ENCODE assay signal across 8 mouse cellular contexts in the genomic region with DNA sequence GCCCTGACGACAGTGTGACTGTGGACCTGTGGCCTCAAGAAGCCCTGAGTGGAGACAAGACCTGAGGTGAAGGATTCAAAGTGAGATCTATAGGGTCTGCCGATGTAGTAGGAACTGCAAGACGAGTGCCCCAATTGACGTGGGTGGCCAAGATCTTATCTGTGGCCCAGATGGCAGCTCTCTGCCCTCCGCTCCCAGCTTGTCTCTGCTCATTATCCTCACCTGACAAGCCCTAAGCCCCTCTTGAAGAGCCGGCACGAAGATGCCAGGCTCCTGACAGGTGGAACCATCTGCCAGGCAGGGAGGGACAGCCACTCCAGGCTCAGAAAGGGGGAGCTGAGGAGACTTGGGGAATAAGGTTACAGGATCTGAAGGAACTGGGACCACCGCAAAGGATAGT. TPM values are rescaled to one million over a fixed set of nuclear protein-coding genes. Genes with fewer than 3 reads are reported as not detected.
DNase-seq lines count a peak whose midpoint lies in the region; ATAC-seq and TF ChIP-seq lines count a peak whose summit lies in the region.

No protein-coding gene starts in this region.

- H3K4me1 ChIP-seq in heart, embryonic 12.5 days (replicated peaks) = peaks cover 48% of the 10 kb centered on the region
- peaks cover 4 to 23% of the 10 kb centered on the region in 2 experiments for H3K4me1 ChIP-seq in ES-E14 (ENCODE audit: control insufficient read depth in 2 of 2, insufficient read depth in 2 of 2, low read length in 2 of 2, poor library complexity in 1 of 2)
- H3K4me1 ChIP-seq in forebrain, embryonic 13.5 days = peaks cover 52% of the 10 kb centered on the region
- peaks cover 19% of the 10 kb centered on the region for H3K4me1 ChIP-seq in liver, postnatal 0 days (ENCODE audit: insufficient read depth)

- TF ChIP-seq EP300 in liver, postnatal 0 days (IDR thresholded peaks at IDR 0.05; ENCODE audit: low read depth) = no peak

- ATAC-seq in heart, embryonic 12.5 days (ENCODE audit: insufficient number of reproducible peaks, low FRiP score) = no peak
- no peak for ATAC-seq in forebrain, embryonic 13.5 days
- ATAC-seq in liver, postnatal 0 days = no peak

- no peak for TF ChIP-seq CTCF in liver, postnatal 0 days (IDR thresholded peaks at IDR 0.05; ENCODE audit: low read depth)

- no peak overlapping the region for H3K9ac ChIP-seq in heart, embryonic 12.5 days
- H3K9ac ChIP-seq in ES-E14 (ENCODE audit: insufficient read depth, low read depth, low read length, poor library complexity, severe bottlenecking) = peak overlapping the region; percentile 71; the same call in 1 of the 2 replicates
- H3K9ac ChIP-seq in forebrain, embryonic 13.5 days = no peak overlapping the region
- no peak overlapping the region for H3K9ac ChIP-seq in liver, postnatal 0 days (replicated peaks)

- in situ Hi-C loops in ES-E14 (cut with MboI; ENCODE audit: low sequenced_read_pairs in 2 of 2, unreplicated experiment in 2 of 2) = no loop called here

- H3K4me3 ChIP-seq in heart, embryonic 12.5 days = peak overlapping the region; percentile 54; the same call in 1 of the 2 replicates
- H3K4me3 ChIP-seq in ES-E14 (ENCODE audit: insufficient read depth in 1 of 2, low read depth in 1 of 2, low read length in 2 of 2, poor library complexity in 1 of 2, severe bottlenecking in 1 of 2) = peak overlapping the region; percentile 72 to 83
- no peak overlapping the region for H3K4me3 ChIP-seq in forebrain, embryonic 13.5 days
- H3K4me3 ChIP-seq in liver, postnatal 0 days (ENCODE audit: low read depth, low read length) = 0 out of 2 replicates have a peak overlapping the region, but pooled peaks have one; percentile 49

- H3K27ac ChIP-seq in heart, embryonic 12.5 days (ENCODE audit: poor library complexity, severe bottlenecking) = no peak overlapping the region
- H3K27ac ChIP-seq in ES-E14 (ENCODE audit: insufficient read depth, low read depth, low read length, poor library complexity, severe bottlenecking) = no peak overlapping the region
- no peak overlapping the region for H3K27ac ChIP-seq in forebrain, embryonic 13.5 days
- no peak overlapping the region for H3K27ac ChIP-seq in liver, postnatal 0 days (ENCODE audit: low read depth)

- H3K27me3 ChIP-seq in heart, embryonic 12.5 days (replicated peaks) = peaks cover 97% of the 10 kb centered on the region
- H3K27me3 ChIP-seq in forebrain, embryonic 13.5 days = peaks cover 55% of the 10 kb centered on the region
- H3K27me3 ChIP-seq in liver, postnatal 0 days (ENCODE audit: insufficient read depth, low read length) = peaks cover 67% of the 10 kb centered on the region

- intact Hi-C loops in gastrocnemius, postnatal 36 days (cut with DNase I) = loop anchor here (1.0 kb wide), 1 partner anchor 90 kb away; no protein-coding TSS in a partner anchor

- H3K36me3 ChIP-seq in heart, embryonic 12.5 days = no peaks in the 10 kb centered on the region
- peaks cover 2% of the 10 kb centered on the region; the same call in 1 of the 2 replicates for H3K36me3 ChIP-seq in ES-E14 (ENCODE audit: control insufficient read depth, insufficient read depth, low read length, poor library complexity, severe bottlenecking)
- peaks cover 60% of the 10 kb centered on the region for H3K36me3 ChIP-seq in forebrain, embryonic 13.5 days (ENCODE audit: poor library complexity, severe bottlenecking)
- no peaks in the 10 kb centered on the region for H3K36me3 ChIP-seq in liver, postnatal 0 days (replicated peaks; ENCODE audit: insufficient read depth, low read length)

- DNase-seq in heart, adult 8-10 months (ENCODE audit: low spot score) = no peak
- DNase-seq in ES-E14 (ENCODE audit: low read depth, low spot score) = no peak
- no peak for DNase-seq in liver, postnatal 0 days
- DNase-seq in spleen, adult 12 weeks (ENCODE audit: low spot score) = no peak
- DNase-seq in urinary bladder, postnatal 14 days (ENCODE audit: low spot score) = no peak
- DNase-seq in gastrocnemius, postnatal 36 days = no peak

- H3K4me2 ChIP-seq in heart, embryonic 12.5 days = peak overlapping the region; percentile 94
- H3K4me2 ChIP-seq in forebrain, embryonic 13.5 days = peak overlapping the region; percentile 74
- H3K4me2 ChIP-seq in liver, postnatal 0 days (ENCODE audit: low read depth, low read length) = peak overlapping the region; percentile 84

- no peaks in the 10 kb centered on the region for H3K9me3 ChIP-seq in heart, embryonic 12.5 days (replicated peaks)
- H3K9me3 ChIP-seq in ES-E14 (ENCODE audit: control insufficient read depth, insufficient read depth, low read depth, low read length) = no peaks in the 10 kb centered on the region
- no peaks in the 10 kb centered on the region for H3K9me3 ChIP-seq in forebrain, embryonic 13.5 days (replicated peaks)
- no peaks in the 10 kb centered on the region for H3K9me3 ChIP-seq in liver, postnatal 0 days (ENCODE audit: low read length)

- 9% methylated on average over 8 of the region's 8 CpGs for WGBS in heart, embryonic 12.5 days
- WGBS in forebrain, embryonic 13.5 days = 34% methylated on average over 8 of the region's 8 CpGs
- 15% methylated on average over 8 of the region's 8 CpGs for WGBS in liver, postnatal 0 days (ENCODE audit: insufficient replicate concordance)

TF ChIP-seq in ES-E14, 5 proteins besides CTCF, POLR2A, EP300 and RAD21:
- TF ChIP-seq MAFK (IDR thresholded peaks at IDR 0.05; ENCODE audit: insufficient read depth, low read depth, low read length) = no peak
- TF ChIP-seq ZC3H11A (IDR thresholded peaks at IDR 0.05; ENCODE audit: borderline replicate concordance, low read depth, low read length) = no peak
- TF ChIP-seq ZNF384 (IDR thresholded peaks at IDR 0.05; ENCODE audit: low read depth, low read length) = no peak
- no peak for TF ChIP-seq HCFC1 (IDR thresholded peaks at IDR 0.05; ENCODE audit: borderline replicate concordance, insufficient read depth, low read length)
- no peak for TF ChIP-seq CHD2 (IDR thresholded peaks at IDR 0.05; ENCODE audit: low read depth, low read length)

RNA-seq across cellular contexts. Expression of gene 4933428G20Rik, which starts 32.2 kb away (rescaled TPM):
- 0.90 and 1.00 TPM in 2 replicates for polyA plus RNA-seq in heart, embryonic 12.5 days (2016; fragmentation: Nextera tagmentation; extraction: Ambion mirVana)
- not detected for total RNA-seq in heart, adult 8-10 months (2022)
- total RNA-seq in ES-E14 (2012; rRNA removed) = 0.36 and 0.63 TPM in 2 replicates
- polyA plus RNA-seq in forebrain, embryonic 13.5 days (2015; fragmentation: Nextera tagmentation; extraction: Ambion mirVana) = 0.46 and 1.0 TPM in 2 replicates
- 0.20 and 0.25 TPM in 2 replicates for polyA plus RNA-seq in liver, postnatal 0 days (2015; fragmentation: Nextera tagmentation; extraction: Ambion mirVana)
- total RNA-seq in gastrocnemius, postnatal 36 days (2021) = not detected

RNA-seq across cellular contexts. Expression of gene Srcin1, which starts 43.6 kb away (rescaled TPM):
- polyA plus RNA-seq in heart, embryonic 12.5 days (2016; fragmentation: Nextera tagmentation; extraction: Ambion mirVana) = 0.09 TPM in 1 of 2 replicates, not detected in the other
- total RNA-seq in heart, adult 8-10 months (2022) = under 1 TPM; 0.06 to 0.75 (median 0.18) TPM
- total RNA-seq in ES-E14 (2012; rRNA removed) = 2.4 and 4.1 TPM in 2 replicates
- polyA plus RNA-seq in forebrain, embryonic 13.5 days (2015; fragmentation: Nextera tagmentation; extraction: Ambion mirVana) = 5.6 and 6.4 TPM in 2 replicates
- 0.02 and 0.05 TPM in 2 replicates for polyA plus RNA-seq in liver, postnatal 0 days (2015; fragmentation: Nextera tagmentation; extraction: Ambion mirVana)
- total RNA-seq in gastrocnemius, postnatal 36 days (2021) = under 1 TPM; 0.59 to 0.72 TPM
